Mouse (Mus musculus): ENCODE measurements around the gene Ankrd61. TPM values are rescaled to one million over a fixed set of nuclear protein-coding genes. Genes with fewer than 3 reads are reported as not detected.

Ankrd61 gene
- polyA plus RNA-seq, 1 experiment from 2014 or later = 0.36 TPM

DNA sequence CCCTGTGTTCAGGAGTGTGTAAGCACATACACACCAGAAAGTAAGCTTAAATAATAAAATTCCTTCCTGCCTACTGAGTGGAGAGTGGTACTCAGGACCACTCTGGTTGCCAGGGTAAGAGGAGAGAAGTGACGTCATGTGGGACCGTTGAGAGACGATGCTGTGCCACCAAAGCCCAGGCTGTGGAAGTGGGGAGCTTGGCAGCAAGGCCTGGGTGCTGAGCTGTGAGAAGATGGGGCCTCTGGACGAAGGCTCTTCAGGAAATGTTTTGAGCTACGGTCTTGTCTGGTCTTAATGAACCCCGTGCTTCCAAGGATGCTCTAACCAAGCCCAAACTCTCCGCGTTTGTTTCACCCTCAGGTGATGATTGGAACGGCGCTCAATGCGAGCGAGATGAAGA lies 33.2 kb upstream of the Ankrd61 start:
- Histone ChIP-seq H3K36me3 (ENCODE audit: control insufficient read depth, insufficient read depth, low read length) (peaks cover 28% of the 10 kb centered on the region), H3K9me3 (ENCODE audit: control insufficient read depth, low read depth, low read length) (no peaks in the 10 kb centered on the region), H3K27ac (ENCODE audit: low read length) (no peak overlapping the region), H3K4me3 (ENCODE audit: low read depth, low read length) (no peak overlapping the region), H3K4me2 (replicated peaks; ENCODE audit: low read depth, low read length) (no peak overlapping the region), H3K27me3 (ENCODE audit: control insufficient read depth, insufficient read depth, low read length) (no peaks in the 10 kb centered on the region), H3K9ac (replicated peaks; ENCODE audit: low read depth, low read length) (no peak overlapping the region), H3K4me1 (ENCODE audit: control insufficient read depth, insufficient read depth, low read length) (no peaks in the 10 kb centered on the region)
- no peak for ATAC-seq (ENCODE audit: insufficient number of reproducible peaks, insufficient read depth, low FRiP score, low read depth)
- 95% methylated on average over 12 of the region's 12 CpGs for WGBS

DNA sequence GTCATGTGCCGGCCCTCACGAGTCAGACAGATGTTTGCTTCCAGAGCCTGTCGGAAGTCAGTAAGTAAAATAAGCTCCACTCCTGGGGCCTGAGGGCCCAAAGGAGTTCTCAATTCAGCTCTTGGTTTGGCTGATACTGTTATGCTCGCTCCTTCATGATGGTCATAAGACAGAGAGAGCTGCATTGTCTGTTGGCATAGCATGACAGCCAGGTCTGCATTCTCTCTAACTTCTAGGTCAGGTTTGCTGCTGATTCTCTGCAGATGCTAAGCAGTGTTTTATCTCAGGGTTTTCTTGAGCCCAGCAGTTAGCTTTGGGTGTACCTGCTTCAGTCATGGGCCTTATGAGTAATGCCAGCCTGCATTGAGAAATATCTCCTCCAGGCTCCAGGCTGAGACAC lies 31.8 kb upstream of the Ankrd61 start:
- no peak overlapping the region for H3K4me3 ChIP-seq (ENCODE audit: low read depth, low read length)
- peaks cover 38% of the 10 kb centered on the region for H3K36me3 ChIP-seq (ENCODE audit: control insufficient read depth, insufficient read depth, low read length)
- H3K4me2 ChIP-seq (replicated peaks; ENCODE audit: low read depth, low read length) = no peak overlapping the region
- WGBS = 84% methylated on average over 4 of the region's 4 CpGs
- no peaks in the 10 kb centered on the region for H3K9me3 ChIP-seq (ENCODE audit: control insufficient read depth, low read depth, low read length)
- no peak overlapping the region for H3K9ac ChIP-seq (replicated peaks; ENCODE audit: low read depth, low read length)
- H3K27ac ChIP-seq (ENCODE audit: low read length) = no peak overlapping the region
- no peak for ATAC-seq (ENCODE audit: insufficient number of reproducible peaks, insufficient read depth, low FRiP score, low read depth)
- no peaks in the 10 kb centered on the region for H3K4me1 ChIP-seq (ENCODE audit: control insufficient read depth, insufficient read depth, low read length)
- H3K27me3 ChIP-seq (ENCODE audit: control insufficient read depth, insufficient read depth, low read length) = no peaks in the 10 kb centered on the region

DNA sequence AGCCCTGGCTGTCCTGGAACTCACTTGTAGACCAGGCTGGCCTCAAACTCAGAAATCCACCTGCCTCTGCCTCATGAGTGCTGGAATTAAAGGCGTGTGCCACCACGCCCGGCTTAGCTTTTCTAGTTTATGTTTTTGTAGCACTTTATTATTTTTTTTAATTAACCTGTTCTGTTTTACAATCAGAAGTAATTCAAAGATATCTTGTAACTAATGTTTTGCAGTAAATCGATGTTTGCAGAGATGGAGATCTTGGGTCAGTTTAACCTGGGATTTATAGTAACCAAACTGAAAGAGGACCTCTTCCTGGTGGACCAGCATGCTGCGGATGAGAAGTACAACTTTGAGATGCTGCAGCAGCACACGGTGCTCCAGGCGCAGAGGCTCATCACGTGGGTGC lies 30.4 kb upstream of the Ankrd61 start, which contains the start of gene Gm42421:
Gene Gm42421 (plus strand): TSS at position 301 of the 400 bp plus-strand sequence.
- Histone ChIP-seq H3K4me2 (replicated peaks; ENCODE audit: low read depth, low read length) (no peak within 1 kb of the TSS), H3K9ac (replicated peaks; ENCODE audit: low read depth, low read length) (no peak within 1 kb of the TSS), H3K36me3 (ENCODE audit: control insufficient read depth, insufficient read depth, low read length) (peaks cover 46% of the 10 kb centered on the region), H3K4me3 (ENCODE audit: low read depth, low read length) (no peak within 1 kb of the TSS), H3K4me1 (ENCODE audit: control insufficient read depth, insufficient read depth, low read length) (no peaks in the 10 kb centered on the region), H3K9me3 (ENCODE audit: control insufficient read depth, low read depth, low read length) (no peaks in the 10 kb centered on the region), H3K27me3 (ENCODE audit: control insufficient read depth, insufficient read depth, low read length) (no peaks in the 10 kb centered on the region), H3K27ac (ENCODE audit: low read length) (no peak within 1 kb of the TSS)
- ATAC-seq (ENCODE audit: insufficient number of reproducible peaks, insufficient read depth, low FRiP score, low read depth) = no peak
- WGBS = 95% methylated on average over 8 of the region's 8 CpGs

DNA sequence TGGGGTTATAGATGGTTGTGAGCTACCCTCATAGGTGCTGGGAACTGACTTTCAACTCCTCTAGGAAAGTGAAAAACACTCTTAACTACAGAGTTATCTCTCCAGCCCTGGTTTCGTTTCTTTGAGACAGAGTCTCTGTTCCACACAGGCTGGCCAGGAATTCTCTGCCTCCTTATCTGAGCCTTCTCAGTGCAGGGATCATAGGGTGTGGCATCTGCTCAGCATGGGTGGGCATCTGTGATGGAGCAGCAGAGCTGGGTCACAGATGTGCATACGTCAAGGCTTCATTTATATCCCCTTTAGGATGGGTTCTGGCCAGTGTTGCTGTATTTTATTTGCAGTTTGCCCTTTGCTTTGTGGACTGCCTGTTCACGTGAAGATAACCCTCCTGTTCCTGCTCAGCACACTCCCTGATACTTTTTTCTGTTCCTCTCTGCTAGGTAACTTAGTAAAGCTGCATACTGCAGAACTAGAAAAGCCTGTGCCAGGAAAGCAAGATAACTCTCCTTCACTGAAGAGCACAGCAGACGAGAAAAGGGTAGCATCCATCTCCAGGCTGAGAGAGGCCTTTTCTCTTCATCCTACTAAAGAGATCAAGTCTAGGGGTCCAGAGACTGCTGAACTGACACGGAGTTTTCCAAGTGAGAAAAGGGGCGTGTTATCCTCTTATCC lies 27.4 kb upstream of the Ankrd61 start:
- Histone ChIP-seq H3K9me3 (ENCODE audit: control insufficient read depth, low read depth, low read length) (no peaks in the 10 kb centered on the region), H3K4me1 (ENCODE audit: control insufficient read depth, insufficient read depth, low read length) (no peaks in the 10 kb centered on the region), H3K4me2 (replicated peaks; ENCODE audit: low read depth, low read length) (no peak overlapping the region), H3K4me3 (ENCODE audit: low read depth, low read length) (no peak overlapping the region), H3K27me3 (ENCODE audit: control insufficient read depth, insufficient read depth, low read length) (no peaks in the 10 kb centered on the region), H3K9ac (replicated peaks; ENCODE audit: low read depth, low read length) (no peak overlapping the region), H3K27ac (ENCODE audit: low read length) (no peak overlapping the region), H3K36me3 (ENCODE audit: control insufficient read depth, insufficient read depth, low read length) (peaks cover 55% of the 10 kb centered on the region)
- WGBS = 86% methylated on average over 6 of the region's 6 CpGs
- ATAC-seq (ENCODE audit: insufficient number of reproducible peaks, insufficient read depth, low FRiP score, low read depth) = no peak; the same call in 1 of the 2 replicates

DNA sequence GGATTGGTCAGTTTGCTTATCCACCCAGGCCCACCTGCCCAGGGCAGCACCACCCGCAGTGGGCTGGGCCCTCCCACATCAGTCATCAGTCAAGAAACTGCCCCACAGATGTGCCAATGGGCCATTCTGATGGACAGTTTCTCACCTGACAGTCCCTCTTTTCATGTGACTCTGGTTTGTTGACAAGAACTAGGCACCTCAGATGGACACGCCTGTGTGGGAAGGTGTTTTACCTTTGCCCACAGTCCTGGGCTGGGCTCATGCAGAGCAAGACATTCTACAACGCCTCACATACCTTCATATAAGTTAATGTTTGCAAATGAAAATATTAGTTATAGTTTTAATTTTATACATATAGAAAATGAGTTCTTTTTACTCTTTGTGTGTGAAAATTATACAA lies 20.6 kb upstream of the Ankrd61 start:
- no peak overlapping the region for H3K27ac ChIP-seq (ENCODE audit: low read length)
- no peak overlapping the region for H3K4me2 ChIP-seq (replicated peaks; ENCODE audit: low read depth, low read length)
- no peak overlapping the region for H3K4me3 ChIP-seq (ENCODE audit: low read depth, low read length)
- H3K9me3 ChIP-seq (ENCODE audit: control insufficient read depth, low read depth, low read length) = no peaks in the 10 kb centered on the region
- H3K36me3 ChIP-seq (ENCODE audit: control insufficient read depth, insufficient read depth, low read length) = peaks cover 49% of the 10 kb centered on the region
- H3K9ac ChIP-seq (replicated peaks; ENCODE audit: low read depth, low read length) = no peak overlapping the region
- WGBS = 94% methylated on average over 3 of the region's 3 CpGs
- no peak for ATAC-seq (ENCODE audit: insufficient number of reproducible peaks, insufficient read depth, low FRiP score, low read depth)
- no peaks in the 10 kb centered on the region for H3K4me1 ChIP-seq (ENCODE audit: control insufficient read depth, insufficient read depth, low read length)
- H3K27me3 ChIP-seq (ENCODE audit: control insufficient read depth, insufficient read depth, low read length) = no peaks in the 10 kb centered on the region

DNA sequence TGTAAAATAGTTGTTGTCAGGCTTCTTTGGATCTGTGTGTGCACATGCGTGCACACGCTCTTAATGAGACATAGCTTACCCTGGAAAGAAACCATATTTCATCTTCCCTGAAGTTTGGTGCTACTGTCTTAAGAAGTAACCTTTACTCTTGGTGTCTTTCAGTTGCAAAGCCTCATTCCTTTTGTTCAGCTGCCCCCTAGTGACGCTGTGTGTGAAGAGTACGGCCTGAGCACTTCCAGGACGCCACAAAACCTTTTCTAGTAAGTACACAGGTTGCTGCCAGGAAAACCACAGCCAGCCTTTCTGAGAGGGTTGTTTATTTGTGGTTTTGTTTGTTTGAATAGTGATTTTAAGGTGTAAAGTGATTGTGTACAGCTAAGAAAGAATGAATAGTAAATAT lies 19.9 kb upstream of the Ankrd61 start:
- Histone ChIP-seq H3K9ac (replicated peaks; ENCODE audit: low read depth, low read length) (no peak overlapping the region), H3K9me3 (ENCODE audit: control insufficient read depth, low read depth, low read length) (no peaks in the 10 kb centered on the region), H3K36me3 (ENCODE audit: control insufficient read depth, insufficient read depth, low read length) (peaks cover 43% of the 10 kb centered on the region), H3K4me3 (ENCODE audit: low read depth, low read length) (no peak overlapping the region), H3K4me2 (replicated peaks; ENCODE audit: low read depth, low read length) (no peak overlapping the region), H3K27ac (ENCODE audit: low read length) (no peak overlapping the region), H3K27me3 (ENCODE audit: control insufficient read depth, insufficient read depth, low read length) (no peaks in the 10 kb centered on the region), H3K4me1 (ENCODE audit: control insufficient read depth, insufficient read depth, low read length) (no peaks in the 10 kb centered on the region)
- no peak for ATAC-seq (ENCODE audit: insufficient number of reproducible peaks, insufficient read depth, low FRiP score, low read depth)
- WGBS = 47% methylated on average over 5 of the region's 5 CpGs

DNA sequence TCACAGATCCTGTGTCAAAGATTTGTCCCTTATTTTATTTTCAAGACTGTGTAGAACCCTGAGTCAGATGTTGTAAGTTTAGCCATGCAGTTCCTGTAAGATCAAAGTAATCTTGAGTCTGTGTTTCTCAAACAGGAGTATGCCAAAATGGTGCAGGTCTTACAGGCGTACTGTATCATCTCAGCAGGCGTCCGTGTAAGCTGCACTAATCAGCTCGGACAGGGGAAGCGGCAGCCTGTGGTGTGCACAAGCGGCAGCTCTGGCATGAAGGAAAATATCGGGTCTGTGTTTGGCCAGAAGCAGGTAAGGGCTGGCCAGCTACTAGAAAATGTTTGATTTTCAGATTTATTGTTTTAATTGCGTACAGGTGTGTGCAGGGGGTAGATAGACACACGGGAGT lies 18.7 kb upstream of the Ankrd61 start:
- Histone ChIP-seq H3K27ac (ENCODE audit: low read length) (no peak overlapping the region), H3K36me3 (ENCODE audit: control insufficient read depth, insufficient read depth, low read length) (peaks cover 37% of the 10 kb centered on the region), H3K4me1 (ENCODE audit: control insufficient read depth, insufficient read depth, low read length) (no peaks in the 10 kb centered on the region), H3K9me3 (ENCODE audit: control insufficient read depth, low read depth, low read length) (no peaks in the 10 kb centered on the region), H3K9ac (replicated peaks; ENCODE audit: low read depth, low read length) (no peak overlapping the region), H3K4me3 (ENCODE audit: low read depth, low read length) (no peak overlapping the region), H3K27me3 (ENCODE audit: control insufficient read depth, insufficient read depth, low read length) (no peaks in the 10 kb centered on the region), H3K4me2 (replicated peaks; ENCODE audit: low read depth, low read length) (no peak overlapping the region)
- ATAC-seq (ENCODE audit: insufficient number of reproducible peaks, insufficient read depth, low FRiP score, low read depth) = no peak
- 94% methylated on average over 9 of the region's 9 CpGs for WGBS

DNA sequence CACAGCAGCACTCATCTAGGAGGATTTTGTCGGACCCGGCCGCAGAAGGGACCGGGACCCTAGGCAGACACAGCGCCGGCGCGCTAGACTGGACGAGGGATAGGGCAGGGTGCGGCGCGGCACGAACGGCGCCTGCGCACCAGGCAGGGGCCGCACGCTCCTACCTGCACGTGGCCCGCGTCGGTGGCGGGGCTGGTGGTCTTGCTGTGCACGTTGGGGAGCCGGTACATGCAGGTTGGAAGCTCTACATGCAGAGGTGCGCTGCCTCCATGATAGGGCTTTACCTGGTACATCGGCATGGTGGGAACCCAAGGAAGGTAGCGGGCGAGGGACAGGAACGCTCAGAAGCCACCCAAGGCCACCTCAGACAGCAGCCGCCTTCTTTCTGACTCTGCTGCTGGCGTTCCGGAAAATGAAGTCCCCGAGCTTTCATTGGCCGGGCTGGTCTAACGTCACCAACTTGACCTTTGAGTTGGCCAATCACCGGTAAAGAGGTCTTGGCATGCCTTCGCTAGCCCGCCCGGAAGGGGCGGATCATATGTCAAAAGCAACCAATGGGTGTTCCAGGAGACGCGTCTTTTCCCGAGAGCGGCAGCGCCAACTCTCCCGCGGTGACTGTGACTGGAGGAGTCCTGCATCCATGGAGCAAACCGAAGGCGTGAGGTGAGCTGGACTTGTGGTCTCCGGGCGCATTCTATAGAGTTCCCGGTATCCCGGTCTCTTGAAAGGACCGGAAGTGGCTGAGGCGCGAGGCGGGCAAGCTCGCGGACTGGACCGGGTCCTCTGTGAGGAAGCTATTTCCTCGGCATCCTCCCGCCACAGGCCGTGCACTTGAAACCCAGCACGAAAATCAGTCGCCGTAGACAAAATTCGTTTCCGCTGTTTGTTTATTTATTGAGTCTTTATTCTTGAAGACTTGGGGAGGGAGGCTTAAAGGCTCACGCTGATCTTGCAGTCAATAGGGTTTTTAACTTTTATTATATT lies 12.2 kb upstream of the Ankrd61 start, which contains the start of the genes Aimp2 and Pms2:
Gene Aimp2 (minus strand): TSS at position 431 of the 984 bp plus-strand sequence.
Gene Pms2 (plus strand): TSS at position 548 of the 984 bp plus-strand sequence.
- Histone ChIP-seq H3K9me3 (ENCODE audit: control insufficient read depth, low read depth, low read length) (no peaks in the 10 kb centered on the region), H3K27me3 (ENCODE audit: control insufficient read depth, insufficient read depth, low read length) (no peaks in the 10 kb centered on the region), H3K36me3 (ENCODE audit: control insufficient read depth, insufficient read depth, low read length) (peaks cover 14% of the 10 kb centered on the region), H3K27ac (ENCODE audit: low read length) (peak within 1 kb of the TSS; percentile 66), H3K4me1 (ENCODE audit: control insufficient read depth, insufficient read depth, low read length) (peaks cover 16% of the 10 kb centered on the region), H3K9ac (replicated peaks; ENCODE audit: low read depth, low read length) (peak within 1 kb of the TSS; percentile 39), H3K4me2 (replicated peaks; ENCODE audit: low read depth, low read length) (peak within 1 kb of the TSS; percentile 78), H3K4me3 (ENCODE audit: low read depth, low read length) (peak within 1 kb of the TSS; percentile 64)
- under 1% methylated on average over 70 of the region's 70 CpGs for WGBS
- ATAC-seq (ENCODE audit: insufficient number of reproducible peaks, insufficient read depth, low FRiP score, low read depth) = peak; percentile 98

All from stomach, embryonic 14.5 days (tissue).